Mouse (Mus musculus) right cerebral cortex, adult 18-20 months (tissue): Measurements from ENCODE around the gene Rasgrp2.

Experiments used
- DNase-seq: peaks from one replicate; pipeline ENCODE4 v3.0.0; 2022; ENCODE audit warnings: mixed read lengths

The Rasgrp2 gene

DNA sequence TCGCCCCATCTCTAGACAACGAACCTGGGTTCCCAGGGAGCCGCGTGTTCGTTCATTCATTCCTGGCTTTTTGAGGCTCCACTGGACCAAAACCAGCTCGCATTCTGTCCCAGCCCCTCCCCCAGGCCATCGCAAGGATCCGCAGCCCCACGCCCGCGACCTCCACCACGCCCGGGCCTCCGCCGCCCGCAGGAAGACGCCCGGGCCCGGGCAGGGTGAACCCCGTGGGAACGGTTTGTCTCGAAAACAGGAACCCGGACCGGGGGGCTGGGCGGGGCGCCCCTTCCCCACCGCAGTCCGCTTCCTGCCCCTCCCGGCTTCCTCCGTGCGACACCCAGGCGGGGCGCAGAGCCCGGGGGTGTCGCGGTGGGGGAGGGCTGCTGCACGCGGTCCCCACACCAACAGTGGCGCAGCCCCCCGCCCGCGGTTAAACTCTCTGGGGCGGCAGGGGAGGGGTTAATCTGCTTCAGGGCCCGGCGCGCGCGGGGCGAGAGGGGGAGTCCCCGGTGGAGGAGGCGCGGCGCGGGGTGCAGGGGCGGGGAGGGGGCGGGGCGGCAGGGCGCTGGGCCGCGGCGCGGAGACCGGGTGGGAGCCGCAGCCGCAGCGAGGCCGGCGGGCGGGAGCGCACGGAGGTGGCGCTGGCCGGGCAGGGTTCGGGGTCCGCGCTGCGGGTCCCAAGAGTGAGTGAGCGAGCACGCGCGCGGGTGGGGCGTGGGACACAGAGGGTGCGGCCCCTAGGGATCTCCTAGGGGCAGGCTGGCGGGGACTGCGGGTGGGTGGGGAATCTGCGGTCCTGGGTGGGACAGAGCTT lies at the start of gene Rasgrp2:
Gene Rasgrp2 (plus strand): TSS at position 56 of the 811 bp plus-strand sequence.
- DNase-seq: no peak

DNA sequence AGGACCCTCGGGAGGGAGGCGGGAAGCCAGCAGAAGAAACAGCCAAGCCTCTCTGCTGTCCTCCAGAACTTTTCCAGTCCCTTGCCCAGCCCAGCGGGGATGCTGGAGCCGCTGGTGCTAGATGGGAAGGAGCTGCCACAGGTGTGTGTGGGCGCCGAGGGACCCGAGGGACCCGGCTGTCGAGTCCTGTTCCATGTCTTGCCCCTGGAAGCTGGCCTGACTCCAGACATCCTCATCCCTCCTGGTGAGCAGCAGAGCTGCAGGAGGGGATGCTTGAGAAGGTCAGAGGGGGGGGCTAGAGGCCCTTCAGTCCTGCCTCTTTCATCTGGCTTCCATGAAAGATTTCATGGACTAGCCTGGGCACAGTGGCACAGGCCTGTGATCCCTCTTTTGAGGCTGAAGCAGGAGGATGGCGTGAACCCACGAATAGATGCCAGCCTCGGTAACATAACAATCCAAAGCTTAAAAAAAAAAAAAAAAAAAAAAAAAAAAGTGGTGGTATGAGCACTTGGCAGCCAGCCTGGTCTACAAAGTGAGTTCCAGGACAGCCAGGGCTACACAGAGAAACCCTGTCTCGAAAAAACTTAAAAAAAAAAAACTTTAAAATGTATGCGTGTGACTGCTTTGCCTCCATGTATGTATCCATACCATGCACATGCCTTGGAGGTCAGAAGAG lies 47.6 kb upstream of the Rasgrp2 start:
- no peak for DNase-seq

DNA sequence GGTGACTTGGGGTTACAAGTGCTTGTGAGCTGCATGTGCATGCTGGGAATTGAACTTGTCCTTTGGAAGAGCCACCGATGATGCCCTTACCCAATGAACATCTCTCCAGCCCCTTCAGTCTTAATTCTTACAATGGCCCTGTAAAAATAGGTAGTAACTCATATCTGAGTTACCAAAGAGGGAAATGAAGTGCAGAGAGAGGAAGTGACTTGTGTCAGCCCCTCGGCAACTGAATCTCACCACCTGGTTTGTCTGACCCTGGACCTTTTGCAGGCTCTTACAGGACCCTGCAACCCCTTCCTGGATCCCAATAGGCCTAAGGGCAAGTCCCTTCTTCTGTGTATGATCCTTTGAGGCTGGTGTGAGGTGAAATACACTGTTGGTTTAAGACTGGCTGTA lies 47.0 kb upstream of the Rasgrp2 start:
- no peak for DNase-seq

DNA sequence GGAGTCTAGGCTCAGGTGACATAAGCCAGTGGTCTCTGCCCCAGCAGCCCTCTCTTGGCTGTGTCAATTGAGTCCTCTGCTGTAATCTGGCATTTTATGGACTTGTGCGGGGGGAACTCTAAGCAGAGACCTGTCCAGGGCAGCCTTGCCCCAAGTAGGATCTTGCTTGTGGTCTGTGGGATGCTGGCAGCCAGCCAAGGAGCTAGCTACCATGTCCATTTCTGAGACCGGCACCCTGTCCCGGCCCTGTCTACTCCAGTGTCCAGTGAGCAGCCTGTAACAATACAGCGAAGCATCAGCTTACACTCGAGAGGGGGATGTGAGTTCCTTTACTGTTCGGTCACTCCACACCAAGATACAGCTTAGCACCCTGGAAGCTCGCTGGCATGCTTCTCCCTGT lies 45.1 kb upstream of the Rasgrp2 start:
- DNase-seq: no peak

DNA sequence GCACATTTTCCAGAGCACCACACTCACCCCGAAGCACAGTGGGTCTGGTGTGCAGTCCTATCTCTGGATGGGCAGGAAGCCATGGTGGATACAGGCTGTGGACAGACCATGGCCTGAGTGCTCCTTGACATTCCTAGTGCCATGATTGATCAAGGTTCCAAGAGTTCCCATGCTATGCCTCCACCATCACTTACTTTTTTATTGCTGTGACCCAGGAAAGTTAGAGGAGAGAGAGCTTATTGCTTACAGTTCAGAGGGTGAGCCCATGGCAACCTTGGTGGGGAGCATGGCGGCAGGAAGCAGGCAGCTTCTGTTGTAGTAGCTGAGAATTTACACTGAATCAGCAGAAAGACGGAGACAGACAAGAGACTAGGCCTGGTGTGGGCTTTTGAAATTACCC lies 37.8 kb upstream of the Rasgrp2 start:
- DNase-seq: no peak

DNA sequence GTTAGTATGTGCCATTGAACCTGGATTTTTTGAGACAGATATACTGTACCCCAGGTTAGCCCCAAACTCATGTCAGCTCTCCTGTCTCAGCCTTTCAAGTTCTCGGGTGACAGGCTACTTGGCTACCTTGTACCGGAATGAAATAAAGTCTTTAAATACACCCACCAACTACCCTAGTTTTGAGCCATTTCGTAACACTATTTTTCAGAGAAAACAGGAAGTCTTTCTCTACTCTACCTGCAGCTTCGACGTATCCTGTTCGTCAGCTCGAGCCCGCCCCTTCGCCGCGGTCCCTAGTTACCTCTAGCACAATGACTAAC lies 36.1 kb upstream of the Rasgrp2 start:
- DNase-seq: no peak

DNA sequence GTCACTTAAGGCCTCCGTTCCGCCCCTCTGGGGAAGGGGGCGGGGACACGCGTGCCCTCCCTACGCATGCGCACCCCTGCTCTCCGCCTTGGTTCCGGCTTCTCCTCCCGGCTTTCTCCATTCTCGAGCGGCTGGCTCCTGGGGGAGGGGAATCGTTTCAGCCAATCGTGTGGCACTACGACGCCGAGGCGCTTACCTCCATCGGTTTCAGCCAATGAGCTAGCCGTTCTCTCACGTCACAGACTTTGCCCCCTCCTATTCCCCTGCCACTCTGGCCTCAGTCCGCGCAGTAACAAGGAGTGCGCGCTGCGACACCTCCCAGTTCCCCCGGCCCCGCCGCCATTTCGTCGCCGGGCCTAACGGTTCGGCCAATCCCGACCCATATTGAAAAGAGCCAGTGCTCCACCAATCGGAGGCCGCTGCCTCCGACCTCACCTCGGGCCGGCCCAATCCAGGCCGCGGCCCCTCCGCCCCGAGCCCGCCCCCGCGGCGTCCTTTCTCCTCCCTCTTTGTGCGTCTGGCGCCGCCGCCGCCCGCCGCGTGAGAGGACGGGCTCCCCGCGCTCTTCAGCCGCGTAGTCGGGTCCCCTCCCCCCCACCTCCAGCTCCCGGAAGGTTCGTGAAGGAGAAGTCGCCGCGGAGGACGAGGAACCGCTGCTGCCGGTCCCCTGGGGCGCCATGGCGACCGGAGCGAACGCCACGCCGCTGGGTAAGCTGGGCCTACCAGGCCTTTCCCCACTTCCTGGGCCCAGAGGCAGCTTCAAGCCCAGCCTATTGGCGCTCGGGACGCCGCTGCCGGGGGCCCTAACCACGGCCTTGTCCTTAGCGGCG lies 35.5 kb upstream of the Rasgrp2 start, which contains the start of gene Sf1:
Gene Sf1 (plus strand): TSS at position 280 of the 830 bp plus-strand sequence.
- peak; percentile 100 for DNase-seq

DNA sequence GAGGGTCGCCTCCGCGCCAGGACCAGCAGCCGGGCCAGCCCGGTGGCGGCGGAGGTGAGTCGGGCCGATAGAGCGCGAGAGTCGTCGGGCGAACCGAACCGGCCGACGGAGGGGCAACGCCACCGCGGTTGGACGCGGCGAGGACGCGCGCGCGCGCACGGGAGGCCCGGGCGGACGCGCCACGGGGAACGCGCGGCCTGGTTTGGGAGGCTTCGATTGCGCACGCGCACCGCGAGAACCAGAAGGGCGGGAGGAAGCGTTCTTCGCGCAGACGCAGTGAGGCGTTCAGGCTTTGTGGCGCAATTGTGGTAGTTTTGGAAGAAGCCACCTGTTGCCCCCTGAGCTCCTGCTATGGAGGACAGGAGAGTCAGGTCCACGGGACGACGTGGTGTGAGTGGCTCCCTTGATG lies 34.8 kb upstream of the Rasgrp2 start:
- peak; percentile 92 for DNase-seq

DNA sequence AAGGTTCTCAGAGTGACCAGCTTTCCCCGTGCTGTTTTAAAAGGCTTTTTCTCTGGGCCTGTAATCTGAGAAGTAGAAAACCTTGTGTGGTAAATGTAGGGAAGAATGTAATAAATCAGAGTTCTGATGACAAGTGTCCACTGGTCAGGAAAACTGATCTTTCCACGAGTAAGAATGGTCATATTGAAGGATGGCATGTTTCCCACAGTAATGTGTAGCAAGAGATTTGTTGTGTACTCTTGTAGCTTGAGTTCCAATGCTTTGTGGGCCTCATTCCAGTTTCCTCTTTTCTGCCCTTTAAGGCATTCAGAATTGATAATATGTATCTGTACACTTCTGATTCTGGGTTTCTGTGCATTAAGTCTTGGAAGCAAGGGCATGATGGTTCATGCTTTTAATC lies 34.3 kb upstream of the Rasgrp2 start:
- no peak for DNase-seq

DNA sequence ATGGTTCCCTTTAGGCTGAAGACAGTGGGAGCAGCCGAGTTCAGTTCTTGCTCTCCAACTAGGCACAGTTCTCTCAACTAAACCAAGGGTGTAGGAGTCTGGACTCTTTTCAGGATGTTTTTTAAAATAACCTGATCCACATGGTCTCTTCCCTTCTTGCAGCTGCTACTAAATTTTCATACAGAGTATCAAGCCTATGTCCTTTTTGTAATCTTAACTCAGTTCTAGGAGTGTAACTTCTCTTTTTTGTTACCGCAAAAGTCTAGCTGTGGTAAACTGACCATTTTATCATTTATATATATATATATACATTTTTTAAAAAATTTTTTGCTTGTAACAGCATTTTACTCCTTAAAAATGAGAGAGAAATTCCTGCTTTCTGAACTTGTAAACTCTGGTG lies 29.0 kb upstream of the Rasgrp2 start:
- no peak for DNase-seq

DNA sequence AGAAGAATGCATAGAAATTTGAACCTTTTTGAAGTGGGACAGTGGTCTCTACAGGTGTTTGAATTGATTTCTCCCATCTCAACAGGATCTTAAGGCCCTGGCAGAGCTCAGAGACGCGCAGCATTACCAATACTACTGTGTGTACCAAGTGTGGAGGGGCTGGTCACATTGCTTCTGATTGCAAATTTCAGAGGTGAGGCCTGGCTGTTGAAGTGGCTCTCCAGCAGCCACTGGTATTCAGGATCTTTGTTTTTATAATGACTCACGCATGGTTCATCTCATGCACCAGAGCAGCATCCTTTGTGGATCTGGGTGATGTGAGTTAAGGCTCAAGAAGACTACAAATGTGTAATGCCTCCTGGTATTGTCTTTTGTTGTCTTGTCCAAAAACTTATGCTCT lies 26.7 kb upstream of the Rasgrp2 start:
- no peak for DNase-seq

DNA sequence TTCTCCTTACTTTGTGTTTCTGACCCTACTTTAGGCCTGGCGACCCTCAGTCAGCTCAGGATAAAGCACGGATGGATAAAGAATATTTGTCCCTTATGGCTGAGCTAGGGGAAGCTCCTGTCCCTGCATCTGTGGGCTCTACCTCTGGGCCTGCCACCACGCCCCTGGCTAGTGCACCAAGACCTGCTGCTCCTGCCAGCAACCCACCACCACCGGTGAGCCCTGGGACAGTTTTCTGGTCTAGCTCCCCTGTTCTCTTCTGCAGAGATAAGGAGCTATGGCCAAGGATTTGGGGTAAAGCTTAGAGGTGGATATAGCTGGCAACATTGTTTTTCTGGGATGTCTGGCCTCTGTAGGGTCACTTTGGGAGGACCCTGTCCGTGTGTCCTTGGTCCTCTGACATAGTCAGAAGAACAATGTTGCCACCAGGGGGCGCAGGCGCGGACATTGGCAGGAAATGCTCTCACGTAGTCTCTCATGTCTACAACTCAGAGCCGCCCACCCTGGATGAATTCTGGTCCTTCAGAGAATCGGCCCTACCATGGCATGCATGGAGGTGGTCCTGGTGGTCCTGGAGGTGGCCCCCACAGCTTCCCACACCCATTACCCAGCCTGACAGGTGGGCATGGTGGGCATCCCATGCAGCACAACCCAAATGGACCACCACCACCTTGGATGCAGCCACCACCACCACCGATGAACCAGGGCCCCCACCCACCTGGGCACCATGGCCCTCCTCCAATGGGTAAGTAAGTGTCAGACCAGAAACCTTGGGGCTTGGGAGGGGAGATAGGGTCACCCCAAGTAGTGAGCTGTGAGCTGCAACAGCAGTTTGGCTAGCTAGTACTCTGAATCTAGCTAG lies 25.4 kb upstream of the Rasgrp2 start:
- DNase-seq: peak; percentile 67

DNA sequence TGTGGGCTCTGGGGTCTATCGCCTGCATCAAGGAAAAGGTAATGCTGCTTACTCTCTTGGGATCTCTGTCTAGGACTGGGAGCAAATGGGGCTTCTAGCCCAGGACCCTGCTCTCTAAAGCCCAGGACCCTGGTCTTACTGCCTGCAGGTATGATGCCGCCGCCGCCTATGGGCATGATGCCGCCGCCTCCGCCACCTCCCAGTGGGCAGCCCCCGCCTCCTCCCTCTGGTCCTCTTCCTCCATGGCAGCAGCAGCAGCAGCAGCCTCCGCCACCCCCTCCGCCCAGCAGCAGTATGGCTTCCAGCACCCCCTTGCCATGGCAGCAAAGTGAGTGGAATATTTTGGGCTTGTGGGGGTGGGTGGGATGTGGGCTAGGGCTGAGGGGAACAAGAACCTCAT lies 24.6 kb upstream of the Rasgrp2 start:
- DNase-seq: no peak

DNA sequence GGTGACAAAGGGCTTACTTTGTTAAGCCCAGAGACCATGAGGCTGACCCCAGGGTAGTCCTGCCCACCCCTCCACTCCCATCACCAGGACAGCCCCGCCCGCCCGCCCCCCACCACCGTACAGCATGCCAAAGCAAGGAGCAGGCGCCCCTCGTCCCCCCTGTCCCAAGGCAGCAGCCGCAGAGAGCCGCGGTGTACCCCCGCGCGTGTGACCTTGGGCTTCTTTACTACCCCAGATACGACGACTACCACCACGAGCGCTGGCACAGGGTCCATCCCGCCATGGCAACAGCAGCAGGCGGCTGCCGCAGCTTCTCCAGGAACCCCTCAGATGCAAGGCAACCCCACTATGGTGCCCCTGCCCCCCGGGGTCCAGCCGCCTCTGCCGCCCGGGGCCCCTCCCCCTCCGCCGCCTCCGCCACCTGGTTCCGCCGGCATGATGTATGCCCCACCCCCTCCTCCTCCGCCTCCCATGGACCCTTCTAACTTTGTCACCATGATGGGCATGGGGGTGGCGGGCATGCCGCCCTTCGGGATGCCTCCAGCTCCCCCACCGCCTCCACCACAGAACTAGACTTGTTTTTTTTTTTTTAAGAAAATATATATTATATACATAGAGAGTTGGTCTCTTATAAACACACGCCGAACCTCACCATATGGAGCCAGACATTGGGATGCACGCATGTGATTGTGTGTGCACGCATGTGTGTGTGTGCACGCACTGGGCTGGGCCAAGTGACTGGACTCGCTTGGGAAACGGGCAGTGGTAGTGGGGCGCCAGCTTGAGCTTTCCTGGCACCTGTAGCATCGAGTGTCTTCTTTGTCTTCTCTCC lies 23.5 kb upstream of the Rasgrp2 start:
- DNase-seq: no peak

DNA sequence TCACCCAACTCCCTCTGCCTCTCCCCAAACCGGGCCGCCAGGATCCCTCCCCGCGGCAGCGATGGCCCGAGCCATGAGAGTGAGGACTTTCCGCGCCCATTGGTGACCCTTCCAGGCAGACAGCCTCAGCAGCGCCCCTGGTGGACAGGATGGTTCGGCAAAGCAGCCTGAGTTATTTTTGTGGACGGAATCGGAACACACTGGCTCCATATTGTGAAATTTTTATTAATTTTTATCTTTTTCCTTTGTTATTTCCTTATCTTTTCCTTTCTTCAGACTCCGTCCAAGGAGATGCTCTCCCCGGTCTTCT lies 22.9 kb upstream of the Rasgrp2 start:
- DNase-seq: no peak

DNA sequence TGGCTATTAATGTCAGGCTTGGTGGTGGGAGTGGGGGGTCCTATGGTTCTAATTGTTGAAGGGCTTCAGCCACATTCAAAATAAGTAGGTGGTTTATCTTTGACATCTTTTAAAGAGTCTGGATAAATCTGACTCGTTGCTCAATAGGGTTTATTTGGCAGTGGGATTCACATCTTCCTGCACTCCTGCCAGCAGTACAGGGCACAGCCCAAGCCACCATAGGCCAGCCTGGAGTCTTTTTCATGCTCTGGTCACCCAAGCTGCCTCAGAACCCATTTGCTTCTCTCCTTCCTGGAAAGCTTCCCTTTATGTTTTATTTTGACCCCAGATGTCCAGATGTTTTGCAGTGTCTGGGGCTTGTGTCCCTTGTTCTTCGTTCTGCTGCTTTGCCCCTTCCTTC lies 22.5 kb upstream of the Rasgrp2 start:
- no peak for DNase-seq

DNA sequence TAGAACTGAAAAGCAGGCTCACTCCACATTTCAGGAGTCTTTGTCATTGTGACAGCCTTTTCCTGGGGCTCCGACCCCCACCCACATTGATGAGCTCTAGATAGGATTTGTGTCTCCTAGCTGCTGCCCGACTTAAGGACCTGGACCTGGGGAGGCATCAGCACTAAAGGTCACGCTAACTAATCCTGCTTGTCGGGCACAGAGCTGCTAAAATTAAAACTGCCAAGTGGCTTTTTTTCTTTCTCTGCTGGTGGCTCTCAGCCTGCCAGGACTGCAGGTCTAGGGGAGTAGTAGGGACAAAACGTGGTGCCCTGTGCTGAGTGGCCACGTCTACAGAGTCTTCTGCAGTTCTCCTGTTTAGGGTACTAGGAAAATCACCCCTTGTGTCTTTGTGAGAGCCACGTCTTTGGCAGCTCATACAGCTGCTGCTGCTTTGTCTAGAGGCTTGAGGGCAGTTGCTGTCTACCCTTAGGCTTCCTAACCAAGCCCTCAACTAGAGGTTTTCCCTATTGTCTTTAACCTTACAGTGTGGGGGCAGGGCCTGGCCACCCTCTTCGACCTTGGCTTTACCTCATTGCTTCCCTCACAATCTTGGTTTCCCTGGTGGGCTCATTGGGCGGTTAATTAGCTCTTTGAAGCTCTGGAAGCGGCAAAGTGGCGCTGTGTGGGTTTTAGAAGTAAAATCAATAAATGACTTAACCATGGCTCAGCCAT lies 21.7 kb upstream of the Rasgrp2 start:
- DNase-seq: no peak

DNA sequence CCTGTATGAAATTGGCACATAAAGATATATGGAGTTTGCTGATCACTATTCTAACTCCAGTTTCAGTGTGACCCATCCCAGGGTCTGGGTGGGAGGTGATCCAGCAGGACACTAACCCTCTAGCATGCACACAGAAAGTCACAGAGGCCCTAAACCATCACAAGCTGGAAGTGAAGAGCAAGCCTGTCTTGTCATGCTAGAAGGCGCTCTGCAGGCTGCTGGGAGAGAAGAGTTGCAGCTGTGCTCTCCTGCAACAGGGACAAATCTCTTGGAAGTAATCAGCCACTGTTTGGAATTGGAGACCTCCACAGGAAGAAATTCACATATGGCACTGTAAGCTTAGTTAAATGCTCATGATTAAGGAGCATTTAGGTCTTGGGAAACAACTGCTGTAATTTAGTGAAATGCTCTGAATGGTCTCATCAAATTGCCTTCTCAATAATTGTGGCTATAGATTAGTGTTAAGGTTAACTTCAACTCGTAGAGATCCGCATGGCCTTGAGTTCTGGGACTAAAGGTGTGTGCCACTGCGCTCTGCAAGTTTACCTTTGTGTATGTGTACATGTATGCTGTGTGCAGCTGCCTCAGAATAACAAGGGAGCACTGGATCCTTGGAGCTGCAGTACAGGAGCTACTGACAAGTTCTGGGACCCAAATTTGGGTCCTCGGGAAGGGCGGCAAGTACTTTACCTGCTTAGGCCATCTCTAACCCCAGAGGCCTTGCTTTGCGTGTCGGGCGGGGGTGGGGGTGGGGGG lies 18.6 kb upstream of the Rasgrp2 start:
- DNase-seq: no peak

DNA sequence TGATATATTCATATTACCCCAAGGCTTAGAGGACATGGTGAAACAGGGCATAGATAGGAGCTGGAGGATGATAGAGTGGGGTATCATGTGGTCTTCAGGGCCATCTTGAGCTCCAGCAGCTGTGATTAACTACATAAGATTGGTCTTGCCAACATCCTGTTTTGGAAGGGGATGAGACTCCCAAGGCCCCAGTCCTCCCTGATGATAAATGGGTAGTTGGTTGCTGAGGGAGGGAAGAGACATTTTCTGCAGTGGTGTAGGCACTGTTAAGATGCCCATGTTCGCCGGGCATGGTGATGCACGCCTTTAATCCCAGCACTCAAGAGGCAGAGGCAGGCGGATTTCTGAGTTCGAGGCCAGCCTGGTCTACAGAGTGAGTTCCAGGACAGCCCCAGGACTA lies 17.9 kb upstream of the Rasgrp2 start:
- no peak for DNase-seq

DNA sequence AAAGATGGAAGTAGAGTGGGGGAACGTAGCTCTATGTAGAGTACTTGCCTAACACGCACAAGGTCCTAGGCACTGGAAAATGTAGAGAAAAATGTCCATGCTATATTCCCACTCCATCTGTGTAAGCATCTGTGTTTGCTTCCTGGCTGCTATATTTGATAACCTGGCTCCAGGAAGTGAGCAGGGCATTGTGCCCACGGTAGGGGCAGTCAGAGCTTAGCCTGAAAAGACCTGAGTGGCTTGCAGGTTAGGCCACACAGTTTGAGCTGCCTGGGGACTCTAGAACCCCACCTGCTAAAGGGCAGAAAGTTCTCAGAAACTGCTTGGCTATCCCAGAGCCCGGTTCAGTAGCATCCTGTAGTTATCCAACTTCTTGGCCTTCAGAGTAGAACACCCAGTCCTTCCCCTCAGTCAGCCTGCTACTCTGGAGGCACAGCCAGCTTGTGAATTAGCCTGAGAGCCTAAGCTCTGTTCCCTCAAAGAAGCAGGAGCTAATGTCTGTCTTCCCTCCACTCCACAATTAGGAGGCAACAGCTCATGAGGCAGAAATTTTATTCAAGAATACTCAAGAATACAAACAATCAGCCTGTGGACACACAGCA lies 16.7 kb upstream of the Rasgrp2 start:
- no peak for DNase-seq
